Mouse (Mus musculus): ENCODE results near the gene Kiss1.

- TF ChIP-seq CTCF (IDR thresholded peaks at IDR 0.05; ENCODE audit: low read depth, low read length) (no peak), POLR2A (IDR thresholded peaks at IDR 0.05; ENCODE audit: borderline replicate concordance, low read depth, low read length) (no peak)
These were observed 25.6 kb downstream of the Kiss1 start for GRCm38 (mm10) chr1:133347226-133347625.

All from bone marrow macrophage, adult 2 months (primary cell).